Mouse (Mus musculus) cerebellum, adult 9-10 months (tissue): ENCODE data around the gene Wdr45.
"Not testable (repeated sequence)": the region's sequence is repeated elsewhere in the genome, so short reads cannot be mapped to it uniquely, and the experiment has no call there.

ENCODE experiments used
- DNase-seq: peaks from one replicate; pipeline ENCODE4 v3.0.0; 2022

The Wdr45 gene

GRCm38 (mm10) chrX:7722282-7722611, 8.1 kb downstream of the Wdr45 start:
- no peak for DNase-seq

- no peak for DNase-seq
Observed at GRCm38 (mm10) chrX:7722691-7723090, 8.6 kb downstream of the Wdr45 start.

- DNase-seq: no peak
Observed at GRCm38 (mm10) chrX:7724135-7724534, 10.0 kb downstream of the Wdr45 start.

DNA sequence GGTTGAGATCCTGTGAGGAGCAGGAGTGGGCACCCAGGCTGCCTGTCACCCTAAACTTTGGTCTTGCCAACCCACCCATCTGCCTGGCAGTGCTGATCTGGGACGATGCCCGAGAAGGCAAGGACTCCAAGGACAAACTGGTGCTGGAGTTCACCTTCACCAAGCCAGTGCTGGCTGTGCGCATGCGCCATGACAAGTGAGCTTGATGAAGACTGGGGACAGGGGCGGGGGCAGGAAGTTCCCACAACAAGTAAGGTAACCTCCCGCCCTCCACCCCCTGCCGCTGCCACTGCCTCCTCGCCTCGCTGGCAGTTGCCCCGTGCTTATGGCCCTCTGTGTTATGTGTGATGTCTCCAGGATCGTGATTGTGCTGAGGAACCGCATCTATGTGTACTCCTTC, 11.7 kb downstream of the Wdr45 start:
- no peak for DNase-seq

- DNase-seq: no peak
Observed at GRCm38 (mm10) chrX:7727176-7727575, 13.0 kb downstream of the Wdr45 start.

DNA sequence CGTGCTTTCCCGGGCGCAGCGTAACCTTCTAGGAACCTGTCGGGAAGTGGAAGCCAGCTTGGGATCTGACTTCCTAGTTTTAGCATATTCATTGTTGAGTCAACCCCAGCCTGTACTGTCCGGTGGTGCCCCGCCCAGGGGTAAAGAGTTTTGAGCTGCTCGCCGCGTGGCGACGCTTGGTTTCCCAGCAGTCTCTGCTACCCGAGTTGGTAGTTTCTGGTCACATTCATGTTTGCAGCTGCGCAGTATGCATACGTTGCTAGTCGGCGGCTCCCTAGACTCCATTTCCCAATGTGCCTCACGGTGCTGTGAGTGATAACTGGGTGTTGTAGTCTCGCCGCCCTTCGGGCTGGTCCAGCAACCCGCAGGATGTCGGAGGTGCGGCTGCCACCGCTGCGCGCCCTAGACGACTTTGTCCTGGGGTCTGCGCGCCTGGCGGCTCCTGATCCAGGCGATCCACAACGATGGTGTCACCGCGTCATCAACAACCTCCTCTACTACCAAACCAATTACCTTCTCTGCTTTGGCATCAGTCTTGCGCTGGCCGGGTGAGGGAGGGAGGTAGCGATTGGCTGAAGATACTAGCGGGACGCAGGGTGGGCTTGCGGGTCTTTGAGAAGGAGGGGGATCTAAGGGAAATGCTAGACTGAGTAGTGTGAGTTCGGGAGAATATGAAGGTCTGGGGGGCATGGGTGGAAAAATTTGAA, 14.2 kb downstream of the Wdr45 start, which contains the start of gene Praf2:
Gene Praf2, plus strand, starts transcription at position 225 of the 707 bp plus-strand sequence.
- peak; percentile 78 for DNase-seq

DNA sequence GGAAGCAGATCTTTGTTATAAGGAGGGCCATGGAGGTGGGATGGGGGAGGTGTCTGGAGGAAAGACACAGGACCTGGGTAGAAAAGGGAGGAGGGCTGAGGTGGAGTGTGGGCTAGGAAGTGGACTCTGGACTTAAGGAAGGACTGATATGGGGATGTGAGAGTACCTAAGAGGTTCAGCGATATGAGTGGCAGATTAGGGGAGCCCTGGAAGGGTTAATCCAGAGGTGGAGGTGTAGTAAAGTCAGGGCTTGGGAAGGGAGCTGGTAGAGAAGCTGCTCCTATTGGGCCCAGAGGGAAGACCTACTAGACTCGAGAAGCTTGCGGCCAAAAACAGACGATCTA, 14.8 kb downstream of the Wdr45 start:
- no peak for DNase-seq

DNA sequence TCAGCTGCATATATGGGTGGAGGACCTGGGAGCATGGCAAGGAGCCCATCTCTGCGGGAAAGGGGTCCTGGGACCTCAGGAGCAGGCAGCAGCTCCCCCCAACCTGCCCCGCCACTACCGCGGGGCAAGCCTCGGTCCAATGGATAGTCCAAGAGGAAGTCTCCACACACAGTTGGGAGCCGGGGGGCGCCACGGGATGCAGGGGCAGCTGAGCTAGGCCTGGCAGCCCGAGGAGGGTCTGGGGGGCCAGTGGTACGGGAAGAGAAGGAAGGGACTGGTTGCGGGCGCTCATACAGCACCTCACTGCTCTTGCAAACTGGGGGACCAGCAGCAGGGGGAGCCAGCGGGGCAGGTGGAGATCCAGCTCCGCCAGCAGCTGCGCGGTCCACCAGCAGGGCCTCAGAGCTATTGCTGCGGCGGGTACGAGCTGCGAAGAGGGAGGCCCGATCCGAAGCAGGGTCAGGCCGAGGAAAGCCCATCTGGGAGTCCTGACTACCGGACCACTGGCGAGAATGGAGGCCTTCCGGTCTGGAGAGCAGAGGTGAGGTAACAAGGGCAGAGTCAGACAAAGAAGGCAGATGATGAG, 19.5 kb downstream of the Wdr45 start:
- no peak for DNase-seq

- peak; percentile 91 for DNase-seq
Observed at GRCm38 (mm10) chrX:7739336-7740081, 25.4 kb downstream of the Wdr45 start.

DNA sequence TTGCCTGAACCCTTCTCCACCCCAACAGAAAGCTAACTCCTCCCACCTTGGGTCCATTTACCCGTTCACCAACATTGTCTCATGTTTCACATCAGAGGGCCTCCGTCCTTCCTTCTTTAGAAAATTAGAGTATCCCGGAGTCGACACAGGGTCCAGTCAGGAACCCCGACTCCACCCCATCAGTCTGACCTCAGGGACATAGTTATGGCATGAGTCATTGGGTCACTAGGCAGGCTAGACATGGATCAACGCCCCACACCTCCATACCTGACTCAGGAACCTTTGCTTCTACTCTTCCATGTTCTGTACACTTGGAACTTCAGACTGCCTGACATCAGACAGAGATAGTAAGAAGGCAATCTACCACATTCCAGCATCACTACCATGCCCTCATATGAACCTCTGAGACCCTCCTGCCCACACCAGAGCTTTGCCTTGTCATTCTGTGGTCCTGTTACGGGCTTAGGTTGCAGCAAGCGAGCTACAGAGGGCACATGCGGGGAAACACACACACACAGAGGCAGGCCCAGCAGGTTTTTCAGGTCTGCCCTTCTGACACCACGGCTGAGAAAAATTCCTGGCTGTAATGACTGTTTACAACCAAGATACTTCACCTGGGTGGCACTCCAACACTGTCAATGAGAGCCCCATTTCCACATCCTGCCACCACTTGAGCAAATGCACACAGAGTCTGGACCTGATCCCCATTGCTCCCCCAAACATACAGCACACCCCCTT, 26.1 kb downstream of the Wdr45 start:
- DNase-seq: no peak

DNA sequence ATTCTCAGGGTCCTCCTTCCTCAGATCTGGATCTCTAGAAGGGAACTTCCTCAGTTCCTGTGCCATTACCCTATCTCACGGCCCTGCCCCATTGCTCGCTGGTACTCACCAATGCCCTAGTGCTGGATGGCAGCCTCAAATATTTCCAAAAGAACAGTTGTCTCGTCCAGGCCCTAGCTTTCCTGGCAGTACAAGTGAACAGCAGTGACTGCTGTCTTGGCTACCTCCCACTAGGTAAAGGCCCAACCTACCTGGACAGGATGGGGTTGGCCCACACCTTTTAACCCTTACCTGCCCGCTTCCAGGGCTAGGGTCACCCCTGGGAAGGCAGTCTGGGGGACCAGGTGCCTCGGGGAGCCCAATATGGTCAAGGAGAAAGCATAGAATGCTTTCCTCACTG, 27.0 kb downstream of the Wdr45 start:
- DNase-seq: peak; percentile 74

DNA sequence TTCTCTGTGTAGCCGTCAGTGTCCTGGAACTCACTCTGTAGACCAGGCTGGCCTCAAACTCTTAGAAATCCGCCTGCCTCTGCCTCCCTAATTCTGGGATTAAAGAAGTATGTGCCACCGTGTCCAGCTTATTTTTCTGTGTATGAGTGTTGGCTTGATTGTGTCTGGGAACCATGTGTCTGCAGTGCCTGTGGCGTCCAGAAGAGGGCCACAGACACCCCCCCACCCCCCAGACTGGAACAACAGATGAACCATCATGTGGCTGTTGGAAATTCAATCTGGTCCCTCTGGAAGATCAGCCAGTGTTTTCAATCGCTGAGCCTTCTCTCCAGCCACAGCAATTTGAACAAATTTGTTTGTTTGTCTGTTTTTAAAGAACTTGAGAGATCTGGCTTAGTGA, 29.3 kb downstream of the Wdr45 start:
- DNase-seq: no peak

GRCm38 (mm10) chrX:7744940-7745339, 30.8 kb downstream of the Wdr45 start:
- no peak for DNase-seq

DNA sequence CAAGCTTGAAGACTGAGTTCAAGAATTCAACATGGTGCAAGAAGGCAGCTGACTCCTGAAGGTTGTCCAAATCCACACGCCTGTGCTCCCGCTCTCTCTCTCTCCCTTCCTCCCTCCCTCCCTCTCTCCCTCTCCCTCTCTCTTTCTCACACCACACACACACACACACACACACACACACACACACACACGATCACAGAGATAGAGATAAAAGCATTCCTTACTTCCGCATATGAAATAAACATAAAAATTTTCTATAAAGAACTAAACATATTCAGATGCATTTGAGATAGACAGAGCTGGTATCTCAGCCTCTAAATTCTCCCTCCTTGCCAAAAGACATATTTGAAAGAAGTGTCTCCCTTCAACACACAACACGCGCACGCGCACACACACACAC, 31.3 kb downstream of the Wdr45 start:
- DNase-seq: no peak

- peak; percentile 85 for DNase-seq
Observed at GRCm38 (mm10) chrX:7750432-7751116, 36.4 kb downstream of the Wdr45 start, which contains the start of gene Ccdc120. Gene Ccdc120 (minus strand): TSS chrX:7750905.

GRCm38 (mm10) chrX:7753627-7754026, 39.5 kb downstream of the Wdr45 start:
- not testable (repeated sequence) for DNase-seq

- peak; percentile 93 for DNase-seq
Observed at GRCm38 (mm10) chrX:7762137-7762920, 48.2 kb downstream of the Wdr45 start, which contains the start of gene Tfe3. Gene Tfe3 (plus strand): TSS chrX:7762560.

DNA sequence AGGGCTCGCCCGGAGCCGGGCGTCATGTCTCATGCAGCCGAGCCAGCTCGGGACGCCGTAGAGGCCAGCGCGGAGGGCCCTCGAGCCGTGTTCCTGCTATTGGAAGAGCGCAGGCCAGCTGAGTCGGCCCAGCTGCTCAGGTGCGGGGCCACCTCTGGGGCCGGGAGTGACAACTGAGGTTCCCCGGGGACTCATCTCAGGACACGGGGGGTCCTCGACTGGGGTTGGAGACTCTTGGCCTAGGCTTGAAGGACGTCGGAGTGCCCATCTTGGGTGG, 48.7 kb downstream of the Wdr45 start:
- DNase-seq: no peak

DNA sequence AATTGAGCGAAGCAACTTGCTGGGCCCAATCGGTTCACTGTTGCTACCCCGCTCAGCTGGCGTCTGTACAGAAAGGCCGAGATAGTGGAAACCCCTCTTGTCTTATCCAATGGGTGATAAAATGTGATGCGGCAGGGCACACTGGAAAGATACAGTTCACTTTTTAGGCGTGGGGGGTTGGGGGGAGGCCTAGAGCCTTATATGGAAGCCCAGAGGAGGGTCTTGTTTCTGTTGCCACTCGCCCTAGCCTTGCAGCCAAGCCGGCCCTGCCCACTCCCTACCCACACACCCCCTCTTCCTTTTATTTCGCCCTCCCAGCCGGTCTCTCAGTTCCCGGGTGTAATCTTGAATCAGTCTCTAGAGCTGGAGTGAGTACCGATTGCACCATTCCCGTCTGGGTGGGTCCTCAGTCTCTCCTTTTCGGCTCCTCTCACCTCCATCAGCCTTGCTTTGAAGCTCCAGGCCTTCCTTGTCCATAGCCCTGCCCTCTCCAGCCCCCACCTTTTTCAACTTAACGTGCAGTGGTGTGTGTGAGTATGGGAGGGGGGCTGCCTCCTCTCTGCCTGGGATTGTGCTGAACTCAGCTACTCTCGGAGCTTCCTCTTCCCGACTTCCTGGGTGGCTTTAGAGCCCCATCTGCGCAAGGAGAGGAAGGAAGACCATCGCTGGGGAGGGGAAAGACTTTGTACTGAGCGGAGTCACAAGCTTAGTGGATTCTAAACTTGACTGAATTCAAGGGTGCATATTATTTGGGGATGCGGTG, 49.7 kb downstream of the Wdr45 start:
- no peak for DNase-seq

GRCm38 (mm10) chrX:7764657-7765280, 50.6 kb downstream of the Wdr45 start:
- no peak for DNase-seq

DNA sequence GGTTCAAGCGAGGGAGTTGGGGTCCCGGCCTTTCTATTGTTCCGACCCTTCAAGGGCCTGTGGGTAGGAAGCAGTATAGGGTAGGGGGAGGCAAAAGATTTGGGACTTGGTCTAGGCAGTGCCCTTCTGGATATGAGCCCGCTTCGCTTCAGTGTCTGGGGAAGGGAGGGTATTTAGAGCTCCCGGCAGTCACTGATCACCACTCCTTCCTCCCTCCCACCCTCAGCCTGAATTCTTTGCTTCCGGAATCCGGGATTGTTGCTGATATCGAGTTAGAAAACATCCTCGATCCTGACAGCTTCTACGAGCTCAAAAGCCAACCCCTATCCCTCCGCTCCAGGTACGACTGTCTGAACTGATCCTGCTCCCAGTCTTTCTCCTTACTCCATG, 51.1 kb downstream of the Wdr45 start:
- no peak for DNase-seq
